Mouse (Mus musculus) retina, embryonic 14.5 days (tissue): Measurements from ENCODE around the gene Herc4.
A peak's percentile ranks its signal among the peaks of the same experiment; 100 is the strongest.

ENCODE experiments used
- DNase-seq: peaks from one replicate; pipeline ENCODE4 v3.0.0-alpha.2; 2015; ENCODE audit warnings: low spot score

The Herc4 gene

GRCm38 (mm10) chr10:63248421-63248820, 4.8 kb downstream of the Herc4 start:
- no peak for DNase-seq

- no peak for DNase-seq
Observed at GRCm38 (mm10) chr10:63258696-63259095, 15.1 kb downstream of the Herc4 start.

GRCm38 (mm10) chr10:63259340-63259739, 15.7 kb downstream of the Herc4 start:
- DNase-seq: no peak

GRCm38 (mm10) chr10:63267941-63268340, 24.3 kb downstream of the Herc4 start:
- no peak for DNase-seq

- no peak for DNase-seq
Observed at GRCm38 (mm10) chr10:63272401-63272800, 28.8 kb downstream of the Herc4 start.

GRCm38 (mm10) chr10:63272868-63273267, 29.3 kb downstream of the Herc4 start:
- DNase-seq: no peak

GRCm38 (mm10) chr10:63277010-63277409, 33.4 kb downstream of the Herc4 start:
- DNase-seq: no peak

GRCm38 (mm10) chr10:63279851-63280250, 36.2 kb downstream of the Herc4 start:
- no peak for DNase-seq

- no peak for DNase-seq
Observed at GRCm38 (mm10) chr10:63282417-63282816, 38.8 kb downstream of the Herc4 start.

- DNase-seq: no peak
Observed at GRCm38 (mm10) chr10:63282846-63283245, 39.2 kb downstream of the Herc4 start.

GRCm38 (mm10) chr10:63302356-63302755, 58.7 kb downstream of the Herc4 start:
- no peak for DNase-seq

- peak; percentile 90 for DNase-seq
Observed at GRCm38 (mm10) chr10:63308582-63309366, 65.2 kb downstream of the Herc4 start.

GRCm38 (mm10) chr10:63313726-63314125, 70.1 kb downstream of the Herc4 start:
- DNase-seq: no peak

GRCm38 (mm10) chr10:63327091-63327490, 83.5 kb downstream of the Herc4 start:
- no peak for DNase-seq

GRCm38 (mm10) chr10:63336901-63337300, 93.3 kb downstream of the Herc4 start:
- DNase-seq: no peak

- DNase-seq: no peak
Observed at GRCm38 (mm10) chr10:63337326-63337725, 93.7 kb downstream of the Herc4 start.

- DNase-seq: peak; percentile 71
Observed at GRCm38 (mm10) chr10:63337951-63338836, 94.6 kb downstream of the Herc4 start.

GRCm38 (mm10) chr10:63338914-63339643, 95.5 kb downstream of the Herc4 start:
- DNase-seq: peak; percentile 90

GRCm38 (mm10) chr10:63341351-63341750, 97.7 kb downstream of the Herc4 start:
- DNase-seq: no peak

GRCm38 (mm10) chr10:63344751-63345150, 101.1 kb downstream of the Herc4 start:
- no peak for DNase-seq

- no peak for DNase-seq
Observed at GRCm38 (mm10) chr10:63348291-63348690, 104.7 kb downstream of the Herc4 start.

GRCm38 (mm10) chr10:63350666-63351065, 107.1 kb downstream of the Herc4 start:
- no peak for DNase-seq
